Mouse (Mus musculus): ENCODE data around the gene Tra2b.
"Not testable (repeated sequence)": the region's sequence is repeated elsewhere in the genome, so short reads cannot be mapped to it uniquely, and the experiment has no call there.

The Tra2b gene

DNA sequence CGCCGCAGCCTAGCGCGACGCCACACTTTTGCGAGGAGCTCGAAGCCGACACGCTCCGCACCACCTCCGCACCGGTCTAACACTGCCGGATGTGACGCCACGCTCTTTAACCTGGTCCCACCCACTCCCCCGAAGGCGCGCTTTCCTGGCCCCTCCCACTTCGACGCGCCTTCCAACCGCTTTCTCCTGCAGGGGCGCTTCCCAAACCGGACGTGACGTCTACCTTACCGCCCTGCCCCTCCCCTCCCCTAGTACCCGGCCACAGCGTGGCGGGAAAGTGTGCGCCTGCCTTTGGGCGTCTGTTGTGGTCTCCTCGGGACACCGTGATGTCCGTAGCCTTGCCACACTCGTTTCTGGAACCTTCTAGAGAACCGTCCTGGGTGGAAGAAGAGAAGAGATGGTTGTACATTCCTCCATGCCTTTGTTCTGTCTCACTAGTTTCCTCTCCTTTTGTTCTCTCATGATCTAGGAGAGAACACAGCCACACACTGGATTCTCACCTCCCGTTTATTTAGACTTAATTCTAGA lies at the start of gene Tra2b:
Gene Tra2b (minus strand): TSS at position 157 of the 528 bp plus-strand sequence.
- DNase-seq (ENCODE audit: low spot score in 2 of 2) = peak; percentile 95 to 97

DNA sequence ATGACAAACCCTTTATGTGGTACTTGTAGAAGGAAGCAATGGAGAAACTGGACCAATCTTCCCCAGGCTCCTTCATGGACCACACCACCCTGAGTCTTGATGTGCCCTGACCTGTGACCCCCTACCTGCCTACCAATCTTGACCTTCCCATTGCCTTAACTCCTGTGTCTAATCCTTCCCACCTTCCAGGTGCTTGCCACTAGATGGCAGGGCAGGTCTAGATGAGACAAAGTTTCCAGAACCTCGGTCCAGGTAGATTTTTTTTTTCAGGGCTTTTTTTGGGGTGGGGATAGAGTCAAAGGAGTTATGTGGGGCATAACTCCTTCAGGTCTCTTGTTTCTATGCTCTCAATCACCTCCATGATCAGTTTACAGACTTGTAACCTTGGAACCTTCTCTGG lies 44.8 kb upstream of the Tra2b start:
- peak in 1 of 2 experiments; percentile 55 for DNase-seq (ENCODE audit: low spot score in 2 of 2)

GRCm38 (mm10) chr16:22302606-22303005 lies 36.8 kb upstream of the Tra2b start:
- peak in 1 of 2 experiments; percentile 81 for DNase-seq (ENCODE audit: low spot score in 2 of 2)

DNA sequence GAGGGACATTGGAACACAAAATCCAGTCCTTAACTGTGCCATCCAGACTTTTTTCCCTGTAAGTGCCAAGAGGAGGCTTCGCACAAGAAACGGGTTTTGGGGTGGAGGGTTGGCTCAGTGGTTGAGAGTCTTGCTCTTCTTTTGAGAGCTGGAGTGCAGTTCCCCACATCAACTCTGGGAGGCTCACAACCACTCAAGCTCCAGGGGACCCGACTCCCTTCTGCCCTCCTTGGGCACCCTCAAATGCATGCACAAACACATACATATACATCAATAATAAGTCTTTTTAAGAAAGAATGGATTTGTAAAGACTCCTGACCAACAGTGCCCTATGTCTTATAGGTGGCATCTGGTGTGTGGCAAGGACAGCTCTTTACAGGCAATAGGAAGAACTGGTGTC lies 35.6 kb upstream of the Tra2b start:
- no peak for DNase-seq (ENCODE audit: low spot score in 2 of 2)

DNA sequence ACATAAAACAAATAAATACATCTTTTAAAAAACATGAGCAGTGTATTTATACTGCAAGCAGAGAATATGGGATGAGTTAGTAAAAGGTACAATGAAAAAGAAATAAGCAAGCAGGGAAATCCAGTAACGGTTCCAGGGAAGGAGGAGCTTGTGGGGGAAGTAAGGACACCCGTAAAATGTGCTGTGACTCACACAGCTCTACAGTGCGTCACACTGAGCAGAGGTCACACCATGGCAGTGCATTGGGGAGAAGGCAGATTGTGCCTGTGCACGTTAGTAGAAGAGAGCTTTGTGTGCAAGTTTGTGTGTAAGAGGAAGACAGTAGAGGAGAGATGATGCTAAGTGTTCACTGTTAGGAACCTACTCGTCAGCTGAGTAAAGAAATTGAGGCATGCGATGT lies 31.1 kb upstream of the Tra2b start:
- DNase-seq (ENCODE audit: low spot score in 2 of 2) = no peak

GRCm38 (mm10) chr16:22294812-22295211 lies 29.0 kb upstream of the Tra2b start:
- DNase-seq (ENCODE audit: low spot score in 2 of 2) = not testable (repeated sequence)

DNA sequence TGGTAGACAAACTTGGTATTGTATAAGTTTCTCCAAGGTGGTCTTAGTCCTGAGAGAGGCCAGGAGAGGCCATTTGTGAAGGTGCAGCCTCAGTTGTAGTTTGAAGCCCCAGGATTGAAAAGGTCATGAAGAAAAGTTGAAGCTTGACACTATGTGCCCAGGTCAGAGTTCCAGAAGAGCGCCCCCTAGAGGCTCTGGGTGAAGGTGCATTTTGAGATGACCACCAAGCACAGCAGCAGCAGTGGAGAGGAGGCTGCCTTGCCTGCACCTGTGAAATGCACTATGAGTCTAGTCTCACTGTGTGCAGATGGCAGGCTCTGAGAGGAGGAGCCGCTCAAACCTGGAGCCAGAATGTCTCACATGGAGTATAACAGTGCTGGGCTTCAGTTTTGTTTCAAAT lies 27.8 kb upstream of the Tra2b start:
- no peak for DNase-seq (ENCODE audit: low spot score in 2 of 2)

GRCm38 (mm10) chr16:22292394-22292793 lies 26.6 kb upstream of the Tra2b start:
- no peak for DNase-seq (ENCODE audit: low spot score in 2 of 2)

GRCm38 (mm10) chr16:22289643-22290042 lies 23.8 kb upstream of the Tra2b start:
- no peak for DNase-seq (ENCODE audit: low spot score in 2 of 2)

DNA sequence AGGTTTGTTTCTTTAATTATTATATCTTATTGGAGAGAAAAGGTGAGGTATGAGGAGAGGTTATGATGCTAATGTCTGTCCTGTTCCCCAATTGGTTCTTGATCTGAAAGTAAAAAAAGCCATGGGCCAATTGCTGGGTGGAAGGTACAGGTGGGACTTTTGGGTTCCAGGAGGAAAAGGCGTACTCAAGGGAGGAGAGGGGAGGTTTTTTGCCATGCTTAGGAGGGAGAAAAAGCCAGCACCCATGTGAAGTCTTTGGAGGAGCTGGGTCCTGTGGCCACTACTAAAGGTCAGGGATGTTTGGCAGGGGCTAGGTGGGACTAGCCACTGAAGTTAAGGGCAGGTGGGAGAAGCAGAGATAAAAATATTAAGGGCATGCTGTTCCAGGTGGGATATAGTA lies 21.2 kb upstream of the Tra2b start:
- DNase-seq (ENCODE audit: low spot score in 2 of 2) = no peak

- DNase-seq (ENCODE audit: low spot score in 2 of 2) = no peak
Observed at GRCm38 (mm10) chr16:22276536-22276935, 10.7 kb upstream of the Tra2b start.

DNA sequence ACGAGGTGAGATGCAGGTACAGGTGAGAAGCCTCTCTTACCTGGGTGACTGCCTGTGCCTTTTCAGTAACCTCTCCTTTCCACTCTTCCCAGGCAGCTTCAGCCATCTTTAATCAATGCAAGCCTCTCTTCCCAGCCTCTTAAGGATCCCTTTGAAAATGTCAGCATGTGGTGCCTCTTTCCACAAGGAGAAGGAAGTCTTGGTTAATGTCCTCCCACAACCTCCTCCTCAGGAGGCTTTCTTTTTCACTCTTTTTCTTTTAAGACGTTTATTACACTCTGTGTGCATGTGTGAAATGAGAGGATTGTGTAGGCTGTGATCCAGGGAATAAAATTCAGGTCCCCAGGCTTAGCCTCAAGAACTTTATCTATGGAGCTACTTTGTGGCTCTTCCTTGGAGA lies 9.3 kb upstream of the Tra2b start:
- no peak for DNase-seq (ENCODE audit: low spot score in 2 of 2)

DNA sequence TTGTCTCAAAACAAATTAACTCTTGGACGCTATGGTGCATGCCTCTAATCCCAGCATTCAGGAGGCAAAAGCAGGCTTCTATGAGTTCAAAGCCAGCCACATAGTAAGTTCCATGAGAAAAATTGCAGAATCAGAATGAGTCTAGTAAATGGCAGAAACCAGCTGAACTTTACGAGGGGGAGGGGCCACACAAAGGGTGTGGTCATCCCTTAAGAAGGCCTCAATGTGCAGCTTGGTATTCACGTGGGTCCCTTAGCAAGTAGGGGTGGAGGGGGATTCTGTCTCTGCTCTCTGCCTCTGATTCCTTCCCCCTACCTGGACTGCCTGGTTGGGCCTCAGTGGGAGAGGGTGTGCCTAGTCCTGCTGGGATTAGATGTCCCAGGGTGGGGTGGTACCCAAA lies 4.7 kb upstream of the Tra2b start:
- no peak for DNase-seq (ENCODE audit: low spot score in 2 of 2)

- DNase-seq (ENCODE audit: low spot score in 2 of 2) = no peak
Observed at GRCm38 (mm10) chr16:22266384-22266783, 579 bp upstream of the Tra2b start.

- peak; percentile 38 to 76 for DNase-seq (ENCODE audit: low spot score in 2 of 2)
Observed at GRCm38 (mm10) chr16:22264962-22265848, 600 bp downstream of the Tra2b start.

- no peak for DNase-seq (ENCODE audit: low spot score in 2 of 2)
Observed at GRCm38 (mm10) chr16:22264232-22264961, 1.4 kb downstream of the Tra2b start.

GRCm38 (mm10) chr16:22263124-22263523 lies 2.7 kb downstream of the Tra2b start:
- no peak for DNase-seq (ENCODE audit: low spot score in 2 of 2)

- no peak for DNase-seq (ENCODE audit: low spot score in 2 of 2)
Observed at GRCm38 (mm10) chr16:22261563-22261962, 4.2 kb downstream of the Tra2b start.

GRCm38 (mm10) chr16:22260423-22261143 lies 5.2 kb downstream of the Tra2b start:
- DNase-seq (ENCODE audit: low spot score in 2 of 2) = no peak

- not testable (repeated sequence) for DNase-seq (ENCODE audit: low spot score in 2 of 2)
Observed at GRCm38 (mm10) chr16:22252255-22252654, 13.6 kb downstream of the Tra2b start.

DNA sequence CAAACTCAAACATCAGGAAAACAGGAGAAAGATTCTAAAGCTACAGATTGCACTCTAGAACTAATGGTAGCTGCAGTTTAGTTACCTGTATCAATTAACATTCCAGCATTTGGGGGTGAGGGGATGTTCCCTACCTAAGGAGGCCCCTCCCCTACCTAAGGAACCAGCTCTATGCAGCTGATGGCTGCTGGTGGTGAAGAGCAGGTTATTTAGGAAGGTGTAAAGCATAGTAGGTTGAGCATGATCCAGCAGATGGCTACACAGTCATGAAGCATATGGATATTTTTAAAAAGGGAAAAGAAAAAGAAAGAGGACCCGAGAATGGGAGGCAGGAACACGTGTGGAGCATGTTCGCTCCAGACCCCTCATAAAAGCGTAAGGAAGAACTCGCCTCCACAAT lies 15.5 kb downstream of the Tra2b start:
- DNase-seq (ENCODE audit: low spot score in 2 of 2) = no peak

DNA sequence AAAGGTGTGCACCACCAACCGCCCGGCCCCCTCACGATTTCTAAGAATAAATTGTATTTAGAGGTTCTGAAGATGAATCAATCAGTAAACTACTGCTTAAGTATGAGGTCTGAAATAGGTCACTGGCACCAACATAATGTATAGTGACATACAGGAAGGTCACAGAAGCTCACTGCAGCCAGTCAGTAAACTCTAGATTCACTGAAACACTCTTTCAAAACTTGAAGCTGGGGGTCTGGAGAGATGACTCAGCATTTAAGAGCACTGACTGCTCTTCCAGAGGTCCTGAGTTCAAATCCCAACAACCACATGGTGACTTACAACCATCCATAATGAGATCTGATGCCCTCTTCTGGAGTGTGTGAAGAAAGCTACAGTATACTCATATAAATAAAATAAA lies 16.1 kb downstream of the Tra2b start:
- DNase-seq (ENCODE audit: low spot score in 2 of 2) = no peak
